Mouse (Mus musculus) heart, adult 11 months (tissue): ENCODE results near the gene Pou2f3.
"Not testable (repeated sequence)": the region's sequence is repeated elsewhere in the genome, so short reads cannot be mapped to it uniquely, and the experiment has no call there.

Experiments
- DNase-seq: peaks from one replicate; pipeline ENCODE4 v3.0.0; 2022

The Pou2f3 gene

DNA sequence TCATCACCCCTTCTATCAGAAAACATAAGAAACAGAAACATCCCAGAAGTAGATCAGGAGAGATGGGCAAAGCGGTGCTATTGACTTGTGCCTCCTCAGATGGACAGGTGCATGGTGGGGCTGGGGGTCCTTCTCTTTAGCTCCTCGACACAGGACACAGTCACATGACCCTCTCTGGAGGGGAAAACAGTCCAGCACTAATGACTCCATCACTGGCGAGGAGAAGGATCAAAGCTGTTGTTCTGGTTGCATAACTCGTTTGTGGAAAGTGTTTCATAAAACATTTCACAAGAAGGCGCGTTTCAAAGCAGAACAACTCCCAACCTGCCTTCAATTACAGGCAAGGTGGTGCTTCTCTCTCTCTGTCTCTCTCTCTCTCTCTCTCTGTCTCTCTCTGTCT is 58.4 kb downstream of the Pou2f3 start:
- peak; percentile 92 for DNase-seq

DNA sequence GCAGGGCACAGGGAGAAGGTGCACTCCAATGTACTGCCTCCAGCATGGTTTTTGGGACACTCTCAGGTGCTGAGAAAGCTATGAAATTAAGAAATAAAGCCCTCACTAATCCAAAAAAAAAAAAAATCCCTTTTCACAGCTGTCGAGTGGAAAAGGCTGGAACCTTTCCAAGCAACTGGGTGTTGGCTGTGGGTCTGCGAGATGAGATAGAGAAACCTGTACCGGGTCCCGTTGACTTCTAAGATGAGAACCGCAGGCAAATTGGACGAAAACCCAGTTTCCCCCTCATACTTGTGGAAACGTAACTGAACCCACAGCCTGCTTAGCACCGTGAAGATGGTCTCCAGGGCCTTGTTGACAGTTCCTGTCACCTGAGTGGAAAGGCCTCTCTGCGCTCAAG is 59.2 kb downstream of the Pou2f3 start:
- peak; percentile 91 for DNase-seq

DNA sequence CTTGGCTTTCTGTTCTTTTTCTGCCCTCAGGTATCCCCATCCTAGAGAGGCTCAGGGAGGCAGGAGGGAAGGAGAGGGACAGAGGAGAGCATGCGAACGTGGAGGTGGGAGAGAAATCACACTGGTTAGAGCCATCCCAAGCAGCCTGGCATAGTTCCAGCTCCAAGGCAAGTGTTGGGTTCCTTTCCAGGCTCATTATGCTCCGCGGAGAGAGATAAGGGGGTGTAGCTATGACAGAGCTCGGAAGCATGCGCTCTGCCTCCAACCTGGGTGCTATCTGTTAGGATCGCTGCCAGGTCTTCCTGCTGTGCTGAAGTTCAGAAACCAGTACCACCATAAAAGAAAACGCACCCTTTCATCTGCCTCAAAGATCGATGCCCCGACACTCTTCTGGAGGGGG is 60.1 kb downstream of the Pou2f3 start:
- DNase-seq, result peak; percentile 93

DNA sequence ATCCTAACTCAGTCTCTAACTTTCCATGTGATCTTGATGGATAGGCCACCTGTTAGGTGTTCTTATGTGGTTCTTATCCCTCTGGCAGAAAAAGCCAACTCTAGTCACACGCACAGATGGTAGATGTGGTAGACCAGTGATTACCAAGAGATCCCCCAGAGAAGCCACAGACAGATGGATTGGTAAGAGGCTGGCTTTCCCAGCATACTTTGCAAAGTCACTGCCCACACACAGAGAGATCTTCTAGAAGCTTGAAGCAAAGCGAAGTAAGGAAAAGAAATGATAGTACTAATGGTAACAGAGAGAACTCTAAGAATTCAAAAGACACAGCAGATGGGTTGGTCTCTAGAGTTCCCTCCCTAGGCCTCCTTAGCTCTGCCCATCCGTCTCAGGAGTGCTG is 60.7 kb downstream of the Pou2f3 start:
- no peak for DNase-seq

DNA sequence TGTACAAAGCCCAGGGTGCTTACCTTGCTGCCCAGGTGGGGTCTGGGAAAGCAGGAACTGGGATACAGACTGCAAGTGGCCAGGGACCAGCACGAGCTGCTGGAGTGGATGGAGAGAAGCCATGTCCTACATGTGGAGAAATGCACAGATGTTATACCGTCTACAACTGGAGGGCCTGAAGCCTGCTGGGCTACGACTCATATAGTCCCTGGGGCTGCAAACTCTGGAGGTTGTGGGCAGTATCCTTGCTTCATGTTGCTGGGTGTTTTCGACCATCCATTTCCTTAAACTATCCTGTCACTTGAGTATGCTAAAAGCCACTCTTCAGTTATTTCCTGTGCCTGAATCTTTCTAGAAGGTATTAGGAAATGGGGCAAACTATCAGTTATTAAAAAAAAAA is 65.0 kb downstream of the Pou2f3 start:
- DNase-seq, result no peak

DNA sequence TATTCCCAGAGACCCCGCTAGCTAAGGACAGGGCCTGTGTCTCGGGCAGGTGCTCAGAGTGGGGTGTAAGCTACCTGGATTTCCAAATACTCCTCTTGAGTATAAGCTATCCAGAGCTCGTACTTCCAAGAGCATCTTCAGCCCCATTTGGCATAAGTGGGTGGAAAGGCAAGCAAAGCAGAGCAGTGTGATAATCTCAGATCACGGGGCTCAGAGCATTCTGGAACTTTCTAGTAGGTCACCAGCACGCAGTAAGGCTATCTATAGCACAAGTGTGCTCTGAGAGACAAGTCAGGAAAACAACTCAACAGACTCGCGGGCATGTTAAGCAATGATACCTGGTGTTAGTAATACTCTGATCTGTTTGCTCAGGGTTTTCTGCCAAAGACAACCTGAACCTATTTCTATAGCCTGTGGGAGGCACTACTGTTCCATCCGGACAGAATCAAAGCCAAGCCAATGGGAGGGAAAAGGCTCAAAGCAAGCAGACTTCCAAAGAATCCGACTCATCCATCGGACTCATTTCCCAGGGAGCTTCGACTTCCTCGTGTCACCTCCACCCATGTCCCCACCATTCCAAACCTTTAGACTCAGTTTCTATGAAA is 65.9 kb downstream of the Pou2f3 start:
- DNase-seq, result no peak

DNA sequence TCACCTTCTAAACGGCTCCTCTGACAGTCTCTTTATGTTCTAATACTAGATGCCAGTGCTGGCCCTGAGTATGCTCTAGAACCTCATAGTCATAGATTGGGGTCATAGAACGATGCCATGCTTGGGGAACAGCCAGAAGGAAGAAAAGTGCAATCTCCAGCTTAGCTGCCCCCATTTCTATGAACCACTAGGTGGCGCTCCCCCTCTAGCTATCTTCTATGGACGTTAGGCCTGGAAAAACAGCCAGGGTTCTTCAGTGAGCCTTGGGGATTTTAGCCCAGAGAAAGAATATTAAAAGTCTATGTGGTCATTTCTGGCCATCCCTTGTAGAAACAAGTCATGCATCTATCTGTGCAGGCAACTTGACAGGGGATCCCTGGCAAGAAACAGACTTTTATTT is 68.3 kb downstream of the Pou2f3 start:
- peak; percentile 93 for DNase-seq

DNA sequence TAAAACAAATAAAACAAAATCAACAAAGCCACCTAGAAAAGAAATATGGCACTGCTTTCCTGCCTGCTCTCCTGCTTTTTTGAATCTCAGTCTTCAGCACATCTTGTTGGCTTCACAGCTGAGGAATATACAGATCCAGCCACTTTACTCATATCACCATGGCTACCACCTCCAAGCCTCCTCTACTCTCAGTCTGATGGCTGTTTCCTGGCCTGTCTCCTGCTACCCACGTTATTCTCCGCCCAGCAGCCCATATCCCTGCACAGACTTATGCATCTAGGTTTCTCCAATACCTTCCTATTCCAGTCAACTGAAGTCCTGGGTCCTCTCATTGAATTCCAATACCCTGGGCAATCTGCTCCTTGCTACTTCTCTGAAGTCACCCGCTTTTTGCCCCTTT is 76.6 kb downstream of the Pou2f3 start:
- DNase-seq, result no peak

DNA sequence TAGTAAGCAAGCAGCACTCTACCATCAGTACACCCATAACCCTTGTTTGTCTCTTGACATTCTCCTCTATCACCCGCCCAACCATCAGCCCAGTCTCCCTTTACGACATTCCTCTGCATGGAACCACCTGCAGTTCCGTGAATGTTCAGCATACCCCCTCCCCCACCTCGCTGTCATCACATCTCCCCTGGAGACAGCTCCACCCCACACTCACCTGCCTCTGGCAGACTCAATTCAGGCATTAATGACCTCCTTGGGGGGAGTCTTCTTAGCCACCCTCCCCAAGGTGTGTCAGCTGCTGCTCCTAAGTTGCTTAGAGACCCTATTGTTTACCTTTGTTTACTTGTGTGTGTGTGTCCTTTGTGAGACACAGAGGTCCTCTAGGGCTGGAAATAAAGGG is 77.8 kb downstream of the Pou2f3 start:
- DNase-seq, result no peak

DNA sequence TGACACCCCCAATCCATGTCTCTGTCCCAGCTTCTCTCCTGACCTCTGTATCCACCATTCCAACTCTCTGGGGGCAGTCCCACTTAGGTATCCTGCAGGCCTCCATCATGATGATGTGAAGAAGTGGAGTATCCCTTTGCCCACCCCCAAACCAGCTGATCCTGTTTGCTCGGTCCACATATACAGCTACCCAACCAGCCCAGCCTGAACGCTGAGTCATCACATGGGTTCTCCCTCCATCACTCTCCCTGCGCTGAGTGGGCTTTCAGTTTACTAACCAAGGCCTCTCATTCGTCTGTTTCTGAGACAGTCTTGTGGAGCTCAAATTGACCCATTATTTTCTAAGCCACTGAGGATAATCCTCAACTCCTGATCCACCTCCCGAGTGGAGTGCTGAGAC is 78.2 kb downstream of the Pou2f3 start:
- DNase-seq, result no peak

DNA sequence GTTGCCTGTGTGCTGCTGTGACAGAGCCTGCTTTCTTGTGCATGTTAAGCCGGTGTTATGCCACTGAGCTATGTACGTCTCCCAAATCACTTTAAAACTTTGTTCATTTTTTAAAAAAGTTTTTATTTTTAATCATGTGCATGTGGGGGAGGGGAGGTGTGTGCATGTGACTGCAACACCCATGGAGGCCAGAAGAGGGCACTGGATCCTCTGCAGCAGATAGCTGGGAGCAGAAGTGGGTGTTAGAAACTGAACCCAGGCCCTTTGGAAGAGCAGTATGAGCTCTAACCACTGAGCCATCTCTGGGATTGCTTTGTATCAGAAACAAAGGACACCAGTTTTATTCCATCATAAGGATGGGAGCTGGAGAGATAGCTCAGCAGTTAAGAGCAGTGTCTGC is 79.5 kb downstream of the Pou2f3 start:
- DNase-seq, result no peak

DNA sequence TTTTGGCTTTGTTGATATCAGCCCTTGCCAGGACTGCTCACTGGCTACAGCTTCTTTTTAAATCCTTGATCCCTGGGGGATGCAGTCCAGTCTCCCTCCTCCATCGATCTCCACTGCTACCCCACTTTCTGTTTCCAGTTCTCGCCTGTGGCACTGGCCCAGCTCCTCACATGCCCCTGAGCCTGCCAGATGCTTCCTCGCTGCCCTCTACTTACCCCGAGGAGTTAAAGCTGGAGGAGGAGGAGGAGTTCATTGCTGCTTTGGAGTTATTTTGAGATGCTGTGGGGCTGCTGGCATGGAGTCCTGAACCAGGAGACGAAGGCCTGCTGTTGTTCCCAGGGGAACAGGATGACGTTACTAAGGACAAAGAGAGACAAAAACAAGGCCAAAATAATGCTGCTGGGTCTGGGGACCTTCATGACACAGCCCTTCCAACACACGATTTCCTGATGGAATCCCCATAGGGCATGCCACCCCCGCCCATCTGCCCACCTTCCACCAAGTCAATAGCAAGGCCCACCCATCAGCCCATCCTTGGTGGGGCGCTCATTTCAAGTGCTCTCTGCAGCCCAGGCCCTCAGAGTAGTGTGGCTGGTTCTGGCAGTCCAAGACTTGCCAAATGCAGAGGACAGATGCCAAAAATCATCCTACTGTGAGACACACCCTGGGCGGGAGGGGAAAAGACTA is 82.9 kb downstream of the Pou2f3 start:
- DNase-seq, result peak; percentile 99

DNA sequence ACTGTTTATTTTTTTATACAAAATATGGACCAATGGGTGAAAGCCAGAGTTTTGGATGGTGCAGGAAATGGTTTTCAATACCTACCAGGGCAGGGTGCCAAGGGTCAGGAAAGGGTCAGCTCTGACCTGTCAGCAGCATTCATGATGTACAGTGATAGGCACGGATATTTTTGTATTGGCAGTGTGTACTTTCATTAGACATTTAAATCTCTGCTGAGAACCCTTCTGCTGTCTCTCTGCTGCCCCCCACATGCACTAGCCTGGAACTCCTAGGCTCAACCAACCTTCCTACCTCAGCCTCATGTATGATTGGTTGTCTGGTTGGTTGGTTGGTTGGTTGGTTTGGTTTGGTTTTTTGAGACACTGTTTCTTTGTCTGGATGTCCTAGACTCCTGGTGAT is 87.8 kb downstream of the Pou2f3 start:
- DNase-seq, result peak; percentile 88

DNA sequence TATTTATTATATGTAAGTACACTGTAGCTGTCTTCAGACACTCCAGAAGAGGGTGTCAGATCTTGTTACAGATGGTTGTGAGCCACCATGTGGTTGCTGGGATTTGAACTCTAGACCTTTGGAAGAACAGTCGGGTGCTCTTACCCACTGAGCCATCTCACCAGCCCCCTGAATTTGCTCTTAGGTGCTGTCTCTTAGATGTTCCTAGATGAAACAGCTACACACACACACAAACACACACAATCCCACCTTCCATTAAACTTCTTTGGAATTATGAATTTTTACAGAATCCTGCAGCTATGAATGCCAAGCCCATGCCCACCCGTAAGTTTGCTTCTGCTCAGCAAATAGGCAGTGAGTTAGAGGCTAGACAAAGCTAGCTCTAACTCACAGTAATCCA is 88.2 kb downstream of the Pou2f3 start:
- DNase-seq, result not testable (repeated sequence)

DNA sequence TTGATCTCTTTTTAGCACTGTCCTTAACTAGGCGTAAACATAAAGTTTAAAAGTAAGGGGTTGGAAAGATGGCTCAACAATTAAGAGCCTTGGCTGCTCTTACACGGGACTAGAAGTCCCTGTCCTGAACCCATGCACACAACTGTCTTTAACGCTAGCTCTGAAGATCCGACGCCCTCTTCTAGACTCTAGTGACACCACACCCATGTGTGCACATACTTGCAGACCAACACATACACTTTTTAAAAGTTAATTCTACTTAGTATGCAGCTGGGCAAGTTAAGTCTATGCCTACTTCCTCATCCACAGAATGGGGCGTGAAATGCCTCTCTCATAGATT is 93.2 kb downstream of the Pou2f3 start:
- DNase-seq, result no peak

DNA sequence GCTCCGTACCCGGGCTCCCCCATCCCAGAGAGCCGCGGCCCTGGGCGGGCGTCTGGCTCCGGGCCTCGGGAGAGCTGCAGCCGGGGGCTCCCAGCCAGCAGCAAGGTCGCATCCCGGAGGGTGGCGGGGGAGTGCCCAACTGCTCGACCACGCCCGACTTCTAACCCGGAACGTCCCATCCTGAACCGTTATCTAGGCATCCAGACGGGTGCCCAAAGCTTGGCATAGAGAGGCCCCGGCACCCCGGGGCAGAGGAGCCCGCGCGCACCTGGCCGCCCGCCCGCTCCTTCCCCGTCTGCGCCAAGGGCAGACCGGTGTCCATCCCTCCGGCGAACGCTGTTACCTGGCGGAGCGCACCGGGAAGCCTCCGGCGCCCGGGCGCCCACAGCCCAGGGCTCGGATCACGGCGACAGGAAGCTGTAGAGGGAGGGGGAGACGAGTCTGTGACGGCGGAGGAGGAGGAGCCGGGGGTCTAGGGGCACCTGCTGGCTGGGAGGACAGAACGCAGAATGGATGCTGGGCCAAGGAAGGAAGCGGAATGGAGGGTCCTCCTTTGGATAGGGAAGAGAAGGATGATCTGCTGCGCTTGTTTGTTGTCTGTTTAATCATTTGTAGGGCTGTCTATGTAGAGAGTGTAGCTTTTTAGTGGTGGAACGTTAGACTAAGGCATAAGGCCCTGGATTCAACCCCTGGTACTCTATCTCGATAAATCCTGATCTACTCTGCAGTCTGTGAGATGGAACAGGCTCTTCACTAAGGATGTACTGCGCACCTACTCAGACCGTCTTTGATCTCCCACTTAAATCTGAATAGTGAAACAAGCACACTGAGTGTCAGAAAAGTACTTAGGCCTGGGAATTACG is 93.8 kb downstream of the Pou2f3 start, which contains the start of gene Tmem136:
Gene Tmem136, minus strand, starts transcription at position 437 of the 863 bp plus-strand sequence.
- peak; percentile 98 for DNase-seq

DNA sequence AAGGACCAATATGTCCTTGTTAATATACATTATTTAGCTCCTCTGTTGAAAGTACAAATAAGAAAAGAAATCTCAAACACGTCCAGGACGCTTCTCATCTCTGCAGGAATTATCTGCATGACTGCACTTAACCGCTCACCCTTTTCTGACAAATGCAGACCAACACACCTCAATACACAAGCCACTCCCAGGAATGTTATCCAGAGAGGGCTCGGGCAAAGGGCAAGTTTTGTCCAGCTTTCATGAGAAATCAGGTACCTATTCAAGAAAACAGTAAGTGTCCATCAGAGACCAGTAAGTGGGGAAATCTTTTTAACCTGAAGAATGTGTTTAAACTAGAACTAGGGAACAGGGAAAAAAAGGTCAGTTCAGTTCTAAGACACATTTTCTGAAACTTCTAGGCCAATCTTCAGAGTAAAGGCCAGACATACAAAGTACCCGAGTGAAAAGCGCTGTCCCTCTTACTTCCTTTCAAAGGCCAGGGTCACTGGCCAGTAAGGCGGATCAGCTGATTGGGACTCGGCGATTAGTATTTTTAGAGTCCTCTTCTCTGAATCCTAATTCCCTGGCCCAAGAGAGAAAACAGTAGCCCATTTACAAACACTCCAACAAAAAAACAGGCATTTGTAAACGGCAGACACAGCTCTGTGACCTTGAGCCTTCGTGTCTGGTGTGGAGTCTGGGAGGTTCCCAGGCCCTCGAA is 94.6 kb downstream of the Pou2f3 start:
- DNase-seq, result no peak

DNA sequence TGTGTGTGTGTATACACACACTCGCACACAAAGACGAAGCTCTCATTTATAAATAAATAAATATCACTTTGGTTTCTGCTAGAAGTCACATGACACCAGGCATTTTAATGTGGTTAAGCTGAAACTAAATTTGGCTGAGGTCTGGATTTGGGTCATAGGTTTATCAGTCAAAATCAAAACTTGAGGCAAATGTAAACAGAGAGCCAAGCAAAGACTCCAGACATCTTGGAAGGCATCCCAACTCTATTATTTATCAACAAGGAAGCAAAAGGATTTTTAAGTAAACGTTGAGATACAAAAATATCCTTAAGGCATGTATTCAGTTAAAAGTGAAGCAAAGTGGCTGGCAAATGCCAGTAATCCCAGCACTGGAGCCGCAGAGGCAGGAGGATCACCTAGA is 95.3 kb downstream of the Pou2f3 start:
- DNase-seq, result peak; percentile 13

DNA sequence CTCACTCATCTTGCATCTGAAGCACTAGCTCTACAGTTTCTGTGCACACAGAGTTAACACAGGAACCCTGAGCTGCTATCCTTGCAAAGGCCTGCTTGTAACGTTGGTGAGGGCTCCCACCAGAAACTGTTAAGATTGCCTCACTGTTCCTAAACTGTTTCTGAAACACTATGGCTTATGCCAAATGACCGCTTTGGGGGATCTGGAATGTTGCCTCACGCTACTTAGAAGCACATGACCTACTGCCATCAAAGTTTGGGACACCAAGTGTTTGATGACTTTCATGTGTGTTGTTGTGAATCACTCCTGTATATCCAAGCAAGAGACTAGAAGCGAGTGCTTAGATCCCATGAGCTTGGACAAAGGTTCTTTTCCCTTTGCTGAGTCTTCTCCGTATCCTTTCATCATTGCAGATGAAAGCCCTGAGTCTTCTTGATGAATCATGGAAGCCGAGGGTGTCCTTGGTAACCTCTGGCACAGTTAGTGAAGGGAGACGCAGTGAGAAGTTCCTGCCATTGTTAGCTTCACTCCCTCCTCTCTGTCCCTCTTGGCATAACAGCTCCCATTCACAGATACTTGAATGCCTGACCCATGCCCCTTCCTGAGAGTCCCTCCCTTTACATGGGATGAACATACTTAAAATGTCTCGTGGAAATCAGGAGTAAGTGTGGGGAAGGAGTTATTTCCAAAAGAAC is 99.7 kb downstream of the Pou2f3 start:
- peak; percentile 83 for DNase-seq

DNA sequence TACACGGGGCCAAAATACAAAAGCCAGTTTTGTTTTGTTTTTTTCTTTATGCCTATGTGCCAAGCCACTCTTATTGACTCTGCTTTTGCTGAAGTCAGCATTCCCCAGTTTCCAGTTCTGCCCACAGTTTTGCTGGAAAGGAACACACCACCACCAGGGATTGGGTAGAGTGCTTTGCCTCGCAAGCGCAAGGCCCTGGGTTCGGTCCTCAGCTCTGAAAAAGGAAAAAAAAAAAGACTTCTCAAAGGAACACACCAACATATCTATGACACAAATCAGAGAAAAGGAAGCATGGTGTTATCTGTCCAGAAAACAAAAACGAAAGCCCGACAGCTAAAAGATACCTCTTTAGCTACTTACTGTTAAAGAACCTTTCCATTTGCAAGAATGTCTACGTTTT is 101.0 kb downstream of the Pou2f3 start:
- DNase-seq, result peak; percentile 74

DNA sequence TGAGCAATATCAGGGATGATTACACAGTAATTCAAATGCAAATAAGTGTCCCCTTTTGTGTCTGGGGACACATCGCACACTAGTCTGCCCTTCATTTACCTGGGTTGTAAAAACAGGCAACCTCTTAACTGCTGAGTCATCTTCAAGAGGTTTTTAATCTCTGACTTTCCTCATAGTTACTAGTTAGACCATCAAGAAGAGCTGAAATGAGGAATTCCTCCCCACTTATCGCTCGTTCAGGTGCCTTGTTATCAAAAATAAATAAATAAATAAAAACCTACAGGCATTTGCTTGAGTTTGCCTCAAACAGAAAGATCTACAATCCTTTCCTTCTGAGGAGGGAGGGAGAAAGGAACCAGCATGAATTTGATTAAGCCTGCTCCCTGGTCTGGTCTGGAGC is 101.4 kb downstream of the Pou2f3 start:
- DNase-seq, result peak; percentile 73

DNA sequence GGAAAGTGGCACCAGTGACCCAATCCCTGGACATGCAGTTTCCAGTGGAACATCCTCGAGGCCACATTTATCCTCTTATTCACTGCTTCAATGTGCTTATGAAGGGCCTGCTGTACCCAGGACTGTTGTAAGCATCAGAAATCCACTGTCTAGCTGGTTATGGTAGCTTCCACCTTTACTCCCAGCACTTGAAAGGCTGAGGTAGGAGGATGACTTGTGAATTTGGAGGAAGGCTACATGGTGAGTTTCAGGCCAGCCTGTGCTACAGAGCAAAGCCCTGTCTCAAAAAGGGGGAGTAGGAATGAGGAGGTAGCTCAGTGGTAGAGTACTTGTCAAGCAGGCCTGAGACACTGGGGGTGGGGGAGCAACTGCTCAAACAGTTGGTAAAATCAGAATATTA is 102.1 kb downstream of the Pou2f3 start:
- peak; percentile 91 for DNase-seq

DNA sequence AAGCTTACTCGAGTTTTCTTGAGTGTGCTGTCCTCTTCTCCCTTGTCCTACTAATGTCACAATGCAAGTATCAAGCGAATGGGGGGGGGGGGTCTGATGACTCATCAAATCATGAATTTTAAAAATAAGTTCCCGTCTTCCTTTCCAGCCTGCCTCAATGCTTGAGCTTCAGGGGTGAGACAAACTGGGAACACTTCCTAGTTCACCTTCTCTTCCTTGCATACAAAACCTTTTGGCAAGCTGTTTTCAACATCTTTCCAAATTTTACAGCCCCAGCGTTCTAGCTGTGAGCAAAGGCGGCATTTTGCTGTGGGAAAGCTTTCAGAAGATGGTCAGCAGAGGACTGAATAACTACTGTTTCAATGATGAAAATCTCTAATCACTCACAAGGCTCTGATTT is 102.6 kb downstream of the Pou2f3 start:
- no peak for DNase-seq
